Mouse (Mus musculus) c-Kit-positive CD71-positive TER-119-negative erythroid progenitor cells, embryonic 14.5 days (primary cell): ENCODE data around the gene Hao2.

Experiments used
- DNase-seq: peaks from one replicate; pipeline ENCODE4 v3.0.0-alpha.2; 2013; ENCODE audit warnings: low read depth

The Hao2 gene

GRCm38 (mm10) chr3:98893057-98893772 is at the start of gene Hao2:
Gene Hao2, minus strand, starts transcription at chr3:98893239.
- DNase-seq = no peak

GRCm38 (mm10) chr3:98941601-98942000 is 48.6 kb upstream of the Hao2 start:
- DNase-seq = no peak

GRCm38 (mm10) chr3:98941066-98941551 is 48.1 kb upstream of the Hao2 start:
- DNase-seq = no peak

GRCm38 (mm10) chr3:98940225-98940624 is 47.2 kb upstream of the Hao2 start:
- no peak for DNase-seq

GRCm38 (mm10) chr3:98936446-98936845 is 43.4 kb upstream of the Hao2 start:
- no peak for DNase-seq

- no peak for DNase-seq
Observed at GRCm38 (mm10) chr3:98934601-98935000, 41.6 kb upstream of the Hao2 start.

- no peak for DNase-seq
Observed at GRCm38 (mm10) chr3:98934041-98934440, 41.0 kb upstream of the Hao2 start.

- DNase-seq = no peak
Observed at GRCm38 (mm10) chr3:98932421-98932820, 39.4 kb upstream of the Hao2 start.

- no peak for DNase-seq
Observed at GRCm38 (mm10) chr3:98931836-98932235, 38.8 kb upstream of the Hao2 start.

- no peak for DNase-seq
Observed at GRCm38 (mm10) chr3:98920417-98920816, 27.4 kb upstream of the Hao2 start.

- no peak for DNase-seq
Observed at GRCm38 (mm10) chr3:98917260-98917659, 24.2 kb upstream of the Hao2 start.

GRCm38 (mm10) chr3:98916856-98917255 is 23.8 kb upstream of the Hao2 start:
- no peak for DNase-seq

- peak; percentile 22 for DNase-seq
Observed at GRCm38 (mm10) chr3:98915659-98916058, 22.6 kb upstream of the Hao2 start.

GRCm38 (mm10) chr3:98913591-98913990 is 20.6 kb upstream of the Hao2 start:
- no peak for DNase-seq

GRCm38 (mm10) chr3:98897606-98898005 is 4.6 kb upstream of the Hao2 start:
- no peak for DNase-seq

GRCm38 (mm10) chr3:98895071-98895601 is 2.1 kb upstream of the Hao2 start:
- DNase-seq = peak; percentile 2

GRCm38 (mm10) chr3:98890430-98890829 is 2.6 kb downstream of the Hao2 start:
- DNase-seq = no peak

GRCm38 (mm10) chr3:98888206-98888605 is 4.8 kb downstream of the Hao2 start:
- DNase-seq = no peak

GRCm38 (mm10) chr3:98880831-98881230 is 12.2 kb downstream of the Hao2 start:
- no peak for DNase-seq

GRCm38 (mm10) chr3:98880216-98880615 is 12.8 kb downstream of the Hao2 start:
- no peak for DNase-seq

GRCm38 (mm10) chr3:98868219-98868618 is 24.8 kb downstream of the Hao2 start:
- DNase-seq = no peak

- no peak for DNase-seq
Observed at GRCm38 (mm10) chr3:98862800-98863199, 30.2 kb downstream of the Hao2 start.

- DNase-seq = no peak
Observed at GRCm38 (mm10) chr3:98859576-98859975, 33.5 kb downstream of the Hao2 start, which contains the start of gene Hsd3b1. Gene Hsd3b1, minus strand, starts transcription at chr3:98859794.

GRCm38 (mm10) chr3:98858051-98858450 is 35.0 kb downstream of the Hao2 start:
- no peak for DNase-seq
